18 mouse cellular contexts compared by ENCODE assay signal in the genomic region with DNA sequence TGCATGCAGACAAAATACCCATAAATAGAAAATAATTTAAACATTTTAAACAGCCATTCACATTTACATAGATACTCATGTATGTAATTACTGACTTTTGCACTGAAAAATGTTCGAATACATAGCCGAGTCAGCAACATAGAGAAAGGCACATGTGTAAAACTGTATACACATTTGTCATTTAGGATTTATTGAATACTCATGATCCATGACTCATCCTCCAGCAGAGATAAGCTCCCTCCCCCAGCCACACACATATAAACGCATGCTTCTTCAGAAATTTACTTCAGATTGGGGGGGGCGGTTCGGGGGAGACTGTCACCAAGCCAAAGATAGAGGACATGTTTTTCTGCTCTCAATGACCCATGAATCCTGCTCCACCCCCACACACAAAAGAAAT. TPM values are rescaled to one million over a fixed set of nuclear protein-coding genes. Genes with fewer than 3 reads are reported as not detected.
"Had no signal": no experiment of that assay in that cellular context is flagged by ENCODE, and none has a peak within 500 bp of the region (broad histone marks: within the 10 kb centered on the region; RNA-seq: fewer than 3 reads in every experiment).

No protein-coding gene starts in this region.

- H3K4me1 ChIP-seq: liver, embryonic 13.5 days had no signal

- H3K36me3 ChIP-seq: limb, embryonic 15.5 days; liver, embryonic 13.5 days; midbrain, embryonic 15.5 days; neural tube, embryonic 13.5 days had no signal

- H3K4me2 ChIP-seq: midbrain, embryonic 11.5 days; midbrain, embryonic 15.5 days; neural tube, embryonic 13.5 days had no signal

- H3K27me3 ChIP-seq: limb, embryonic 15.5 days; midbrain, embryonic 15.5 days had no signal

- H3K9ac ChIP-seq: limb, embryonic 15.5 days; liver, embryonic 13.5 days; midbrain, embryonic 15.5 days had no signal

- ATAC-seq: midbrain, embryonic 15.5 days had no signal

- H3K27ac ChIP-seq: left cerebral cortex, adult 2 months; liver, embryonic 13.5 days; midbrain, embryonic 15.5 days; neural tube, embryonic 13.5 days had no signal

- H3K4me3 ChIP-seq: left cerebral cortex, adult 2 months; limb, embryonic 15.5 days; liver, embryonic 13.5 days; midbrain, embryonic 15.5 days; neural tube, embryonic 13.5 days had no signal

- DNase-seq: kidney, adult 8-10 months; kidney, postnatal 25 days; liver, embryonic 13.5 days; lung, adult 18-20 months; retina, postnatal 1 day; right cerebral cortex, postnatal 4 days; spleen, adult 18-20 months; thymus, adult 2 months; thymus, postnatal 25 days had no signal

- H3K9me3 ChIP-seq: limb, embryonic 15.5 days; liver, embryonic 13.5 days; midbrain, embryonic 15.5 days; neural tube, embryonic 13.5 days had no signal

RNA-seq across cellular contexts. Expression of a gene that starts 26.7 kb away (rescaled TPM):
- total RNA-seq: megakaryocyte, adult 5-6 weeks; monocyte, adult 5-6 weeks had no signal

RNA-seq across cellular contexts. Expression of a gene that starts 34.1 kb away (rescaled TPM):
- total RNA-seq: layer of hippocampus, postnatal 25 days; left cerebral cortex, adult 2 months; left cerebral cortex, postnatal 25 days; megakaryocyte, adult 5-6 weeks; monocyte, adult 5-6 weeks had no signal
- polyA plus RNA-seq: limb, embryonic 15.5 days; liver, embryonic 13.5 days; midbrain, embryonic 11.5 days; midbrain, embryonic 15.5 days; neural tube, embryonic 13.5 days had no signal
